Mouse (Mus musculus): ENCODE data around the gene Hlcs.

The Hlcs gene

DNA sequence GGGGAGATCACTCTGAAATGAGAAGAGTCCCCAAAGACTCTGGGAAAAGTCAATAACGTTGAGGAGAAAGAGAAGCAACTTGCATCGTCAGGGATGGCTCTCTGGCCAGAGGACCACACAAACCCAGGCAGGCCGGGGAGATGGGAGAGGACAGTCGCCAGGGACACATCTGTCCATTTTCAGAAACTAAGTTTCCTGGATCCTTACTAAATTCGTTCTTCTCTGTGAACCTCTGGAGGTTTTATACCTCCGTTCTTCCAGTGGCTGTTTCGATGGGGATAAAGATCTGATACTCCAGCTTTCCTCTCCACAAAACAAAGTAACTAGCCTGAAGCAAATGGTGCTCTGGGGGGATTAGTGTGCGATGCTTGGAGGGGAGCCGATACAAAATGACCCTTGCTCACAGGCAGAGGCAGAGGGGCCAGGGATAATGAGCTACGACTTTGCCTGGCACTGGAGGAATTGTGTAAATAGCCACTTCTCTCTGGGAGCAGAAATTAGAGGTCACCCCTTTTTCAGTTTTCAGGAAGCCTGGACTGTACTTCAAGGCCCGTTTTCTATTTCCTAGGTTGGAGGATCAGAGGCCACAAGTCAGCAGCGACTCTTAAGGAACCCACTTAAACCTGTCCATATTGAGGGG is 220.7 kb downstream of the Hlcs start:
- no peak for DNase-seq

DNA sequence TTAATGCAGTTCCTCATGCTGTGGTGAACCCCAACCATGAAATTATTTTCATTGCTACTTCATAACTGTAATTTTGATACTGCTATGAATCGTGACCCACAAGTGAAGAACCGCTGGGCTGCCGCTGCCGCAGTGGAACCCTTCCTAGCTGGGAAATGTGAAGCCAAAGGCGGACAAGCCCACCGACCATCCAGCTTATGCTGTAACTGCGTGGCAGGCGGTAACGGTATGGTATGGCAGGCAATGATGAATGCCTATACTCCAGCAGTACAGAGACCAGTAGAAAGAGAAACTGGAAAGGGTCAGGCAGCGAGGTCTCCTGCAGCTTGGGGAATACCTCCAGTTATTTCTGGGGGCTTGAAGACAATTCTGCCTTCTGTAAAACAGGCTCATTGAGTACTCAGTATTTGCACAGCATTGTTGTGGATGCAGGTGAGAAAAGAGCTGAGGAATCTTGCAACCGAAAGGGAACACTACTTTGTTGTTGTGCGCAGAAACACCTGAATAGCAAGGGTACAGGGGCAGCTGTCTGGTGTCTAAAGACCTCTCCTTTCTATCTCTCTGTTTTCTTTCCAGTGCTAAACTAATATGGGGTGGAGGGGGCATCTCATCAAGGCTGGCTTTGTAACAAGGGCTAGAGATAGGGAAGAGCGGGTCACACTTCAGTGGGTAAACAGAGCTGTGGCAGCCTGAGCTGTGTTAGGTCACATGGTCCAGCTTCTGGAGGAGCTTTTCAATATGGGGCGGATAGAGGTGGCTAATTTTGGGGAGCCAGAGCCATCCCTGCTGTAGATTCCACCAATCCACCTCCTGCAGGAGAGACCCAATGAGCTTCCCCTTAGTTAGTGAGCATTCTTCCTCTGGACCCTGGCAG is 224.3 kb downstream of the Hlcs start:
- DNase-seq = no peak

DNA sequence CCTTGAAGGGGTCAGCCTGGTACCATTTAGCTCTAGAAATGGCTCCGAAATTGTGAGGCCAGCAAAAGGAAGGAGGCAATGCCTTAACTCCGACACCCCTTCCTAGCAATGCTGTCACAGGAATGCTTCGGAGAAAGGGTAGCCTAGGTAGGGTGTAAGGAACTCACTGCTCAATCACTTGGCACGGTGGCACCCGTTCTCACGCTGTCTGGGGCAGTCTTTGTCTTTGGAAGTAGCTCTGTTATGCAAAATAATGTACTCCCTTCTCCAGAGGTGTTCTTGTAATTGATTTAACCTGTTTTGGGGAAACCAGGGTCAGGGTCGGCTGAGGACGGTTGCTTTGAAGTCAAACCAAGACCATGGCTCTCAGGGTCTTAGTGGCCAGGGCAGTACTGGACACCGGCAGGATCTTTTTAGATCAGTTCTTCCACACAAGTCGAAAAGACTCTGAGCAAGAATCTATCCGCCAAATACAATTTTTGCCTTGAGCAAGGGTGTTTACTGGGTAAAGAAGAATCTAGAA is 225.1 kb downstream of the Hlcs start:
- no peak for DNase-seq

DNA sequence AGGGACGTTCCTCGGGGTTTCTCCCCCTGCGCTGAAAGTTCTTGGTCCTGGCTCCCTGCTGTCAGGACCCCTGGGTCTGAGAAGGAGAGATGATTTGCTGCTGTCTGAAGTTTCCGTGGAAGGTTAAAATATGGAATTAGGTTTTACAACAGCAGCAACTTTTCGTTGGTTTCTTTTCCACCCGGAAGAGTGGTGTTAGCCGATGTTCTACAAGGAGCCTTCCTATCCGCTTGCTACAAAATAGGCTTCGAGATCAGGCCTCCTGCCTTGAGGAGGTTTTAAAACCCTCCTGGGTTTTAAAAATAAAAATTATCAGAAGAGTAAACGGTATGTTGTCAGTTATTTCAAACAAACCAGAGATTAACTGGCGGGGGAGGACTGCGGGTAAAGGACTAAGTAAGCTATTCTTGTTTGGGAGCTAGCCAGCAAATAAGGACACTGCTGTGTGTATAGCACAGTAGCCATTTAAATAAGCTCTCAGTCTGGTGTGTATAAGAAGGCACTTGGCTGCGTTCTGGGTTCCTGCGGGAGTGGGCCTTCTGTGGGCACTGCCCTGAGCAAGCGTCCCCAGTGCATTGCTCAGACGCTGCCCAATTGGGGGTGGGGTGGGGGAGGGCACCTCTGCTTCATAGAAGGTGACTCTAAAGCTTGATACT is 225.7 kb downstream of the Hlcs start:
- DNase-seq = no peak

DNA sequence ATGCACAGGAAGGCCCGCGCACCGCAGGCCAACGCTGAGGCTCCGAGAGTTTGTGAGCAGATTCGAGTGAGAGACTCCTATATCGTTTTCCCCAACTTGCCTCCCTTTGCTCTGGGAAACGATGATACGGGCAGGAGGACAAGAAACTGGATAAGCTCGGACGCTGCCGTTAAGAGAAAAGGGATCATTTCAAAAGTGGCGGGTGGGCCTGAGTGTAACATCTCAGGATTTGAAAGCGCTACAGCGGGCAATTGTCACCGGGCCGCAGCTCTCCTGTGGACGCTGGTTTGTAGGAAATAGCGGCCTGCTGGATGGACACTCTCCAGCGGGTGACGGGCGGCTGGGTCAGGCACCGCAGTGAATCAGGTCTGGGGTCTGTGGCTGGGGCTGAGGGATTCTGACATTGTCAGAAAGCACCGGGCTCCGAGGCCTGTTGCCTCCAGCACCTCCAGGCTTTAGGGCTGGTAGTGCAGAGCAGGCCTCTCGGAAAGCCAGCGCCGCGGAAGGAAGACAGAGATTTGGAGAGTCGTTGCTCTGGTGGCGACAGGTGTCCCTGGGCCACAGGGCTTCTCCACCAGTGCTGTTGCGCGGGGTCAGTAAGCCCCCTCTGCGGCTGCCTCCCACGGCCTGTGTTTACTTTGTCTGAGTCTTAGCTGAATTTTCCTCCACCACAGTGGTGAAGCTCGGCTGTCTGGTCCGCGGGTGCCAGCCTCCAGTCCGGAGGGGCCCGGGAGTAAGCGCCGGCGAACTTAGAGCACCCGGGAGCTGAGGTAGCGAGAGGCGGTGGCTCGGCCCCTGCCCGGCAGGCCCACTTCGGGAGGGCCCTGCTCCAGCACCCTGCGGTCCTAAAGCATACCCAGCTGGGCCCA is 226.4 kb downstream of the Hlcs start:
- peak; percentile 37 for DNase-seq

DNA sequence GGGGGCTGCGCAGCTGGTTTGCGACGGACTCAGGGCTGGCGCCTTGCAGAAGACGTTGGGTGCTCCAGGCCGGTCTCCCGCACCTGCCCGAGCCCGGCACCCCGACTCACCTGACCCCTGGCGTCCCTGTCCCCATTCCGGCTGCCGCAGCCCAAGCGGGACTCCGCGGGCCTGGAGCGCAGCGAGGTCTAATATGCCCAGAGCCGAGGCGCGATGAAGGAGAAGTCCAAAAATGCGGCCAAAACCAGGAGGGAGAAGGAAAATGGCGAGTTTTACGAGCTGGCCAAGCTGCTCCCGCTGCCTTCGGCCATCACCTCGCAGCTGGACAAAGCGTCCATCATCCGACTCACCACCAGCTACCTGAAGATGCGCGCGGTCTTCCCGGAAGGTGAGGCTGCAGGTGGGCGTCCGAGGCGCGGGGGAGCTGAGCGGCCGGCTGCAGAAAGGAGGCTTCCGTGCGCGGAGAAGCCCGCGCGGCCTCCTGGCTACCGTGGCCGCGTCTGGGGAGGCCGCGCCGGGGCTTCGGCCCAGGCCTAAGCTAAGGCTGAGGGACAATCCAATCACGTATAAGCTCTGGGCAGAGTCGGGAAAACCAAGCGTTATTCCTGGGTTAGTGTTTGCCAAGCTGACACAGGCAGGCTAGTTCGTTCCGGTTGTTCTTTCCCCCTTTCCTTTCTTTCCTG is 227.6 kb downstream of the Hlcs start:
- no peak for DNase-seq

DNA sequence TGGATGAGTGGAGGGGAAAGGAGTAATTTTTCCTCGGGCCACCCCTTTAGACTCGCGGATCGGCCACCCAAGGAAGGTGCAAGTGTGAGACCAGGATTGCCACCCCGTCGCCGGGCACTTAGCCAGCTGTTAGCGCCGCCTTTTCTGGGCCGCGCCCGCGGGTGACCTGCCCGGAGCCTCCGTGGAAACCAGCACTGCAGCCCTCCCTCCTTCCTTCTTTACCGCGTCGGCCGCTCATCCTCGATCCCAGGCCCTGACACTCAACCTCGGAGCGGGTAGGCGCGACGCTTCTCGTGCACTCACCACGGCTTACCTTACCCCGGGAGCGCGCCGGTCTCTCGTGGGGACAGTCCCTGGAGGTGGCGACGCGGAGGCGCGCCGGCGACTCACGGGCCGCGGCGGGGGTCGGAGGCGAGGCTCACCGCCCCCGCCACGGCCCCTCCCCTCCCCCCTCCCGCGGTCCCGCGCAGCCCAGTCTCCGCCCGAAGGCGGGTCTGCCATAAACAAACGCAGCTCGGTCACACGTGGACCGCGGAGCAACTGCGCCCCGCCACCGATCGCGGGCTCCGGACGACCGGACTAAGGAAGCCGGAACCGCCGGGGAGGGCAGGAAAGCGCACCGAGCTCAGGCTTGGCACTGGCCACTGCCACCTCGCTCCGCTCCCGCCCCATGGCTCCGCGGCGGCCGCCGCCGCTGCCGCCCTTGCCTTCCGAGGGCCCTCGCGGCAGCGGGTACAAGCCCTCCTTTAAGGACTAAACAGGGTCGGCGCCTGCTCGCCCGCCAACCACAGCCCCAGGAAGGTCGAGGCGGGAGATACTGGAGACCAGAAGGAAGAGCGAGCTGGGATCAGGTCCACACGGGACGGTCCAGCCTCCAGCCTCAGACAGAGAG is 228.4 kb downstream of the Hlcs start, which contains the start of gene Sim2:
Gene Sim2, plus strand, starts transcription at position 221 of the 892 bp plus-strand sequence.
- DNase-seq = peak; percentile 75

DNA sequence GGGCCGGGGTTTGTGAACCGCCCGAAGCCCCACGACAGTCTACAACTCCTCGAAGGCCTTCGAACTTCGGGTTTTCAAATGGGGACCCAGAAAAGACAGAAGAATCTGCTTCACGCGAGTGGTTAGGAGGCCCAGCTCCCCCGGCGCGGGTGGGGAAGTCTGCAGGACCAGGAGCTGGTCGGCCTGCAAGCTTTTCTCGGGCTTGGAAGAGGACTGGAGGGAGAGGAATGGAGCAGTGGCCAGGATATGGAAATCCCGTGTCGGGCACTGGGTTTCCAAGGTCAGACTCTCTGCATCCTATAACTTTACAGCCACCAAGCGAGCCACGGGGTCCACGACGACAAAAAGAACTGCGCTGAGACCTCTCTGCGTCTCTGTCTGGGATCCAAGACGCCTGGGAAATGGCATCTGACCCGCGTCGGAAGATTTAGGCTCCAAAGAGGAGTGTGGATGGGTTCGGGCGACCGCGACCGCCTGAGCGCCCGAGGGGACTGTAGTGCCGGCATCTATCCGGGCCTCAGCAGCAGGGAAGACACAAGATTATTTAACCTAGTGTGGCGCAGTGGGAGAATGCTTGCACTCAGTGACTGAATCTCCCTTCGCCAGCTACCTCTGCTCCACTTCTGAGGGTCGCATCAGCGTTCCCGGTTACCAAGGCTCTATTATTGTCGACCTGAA is 229.4 kb downstream of the Hlcs start:
- peak; percentile 32 for DNase-seq

DNA sequence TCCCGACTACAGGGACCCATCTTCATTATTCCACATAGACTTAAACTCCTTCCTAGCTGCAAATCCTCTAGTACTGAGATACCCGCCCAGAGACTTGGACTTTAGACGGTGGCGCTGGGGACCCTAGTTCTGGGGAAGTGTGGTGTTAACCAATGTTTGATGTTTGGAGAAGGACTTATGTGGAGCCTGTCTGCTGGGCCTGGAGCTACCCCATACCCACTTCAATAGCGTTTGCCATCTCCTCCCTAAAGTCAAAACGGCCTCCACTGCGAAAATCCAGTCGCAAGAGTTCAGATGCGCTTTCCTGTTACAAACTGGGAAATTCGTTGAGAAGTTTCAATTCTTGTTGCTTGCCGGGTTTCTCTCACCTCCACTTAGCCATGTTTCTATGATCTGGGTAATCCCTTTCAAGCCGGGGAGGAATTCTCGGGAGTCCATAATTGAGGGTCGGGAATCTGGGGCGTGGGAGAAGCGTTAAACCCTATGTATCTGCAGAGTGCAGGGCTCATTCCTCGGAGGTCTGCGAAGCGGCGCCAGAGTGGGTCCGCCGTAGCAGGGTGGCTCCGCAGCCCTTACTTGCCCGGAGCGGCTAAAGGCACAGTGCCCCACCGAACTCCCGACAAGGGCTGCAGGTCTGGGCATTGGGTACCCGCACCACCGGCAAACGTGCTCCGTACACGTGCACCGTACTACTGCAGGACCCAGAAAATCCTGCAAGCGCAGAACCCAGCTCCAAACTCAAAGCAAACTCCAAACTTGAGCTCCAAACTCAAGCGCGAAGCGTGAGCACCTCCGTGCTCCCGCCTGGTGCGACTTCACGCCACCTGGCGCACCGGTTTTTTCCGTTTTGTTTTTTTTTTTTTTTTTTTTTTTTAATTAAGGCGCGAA is 230.2 kb downstream of the Hlcs start:
- peak; percentile 33 for DNase-seq

DNA sequence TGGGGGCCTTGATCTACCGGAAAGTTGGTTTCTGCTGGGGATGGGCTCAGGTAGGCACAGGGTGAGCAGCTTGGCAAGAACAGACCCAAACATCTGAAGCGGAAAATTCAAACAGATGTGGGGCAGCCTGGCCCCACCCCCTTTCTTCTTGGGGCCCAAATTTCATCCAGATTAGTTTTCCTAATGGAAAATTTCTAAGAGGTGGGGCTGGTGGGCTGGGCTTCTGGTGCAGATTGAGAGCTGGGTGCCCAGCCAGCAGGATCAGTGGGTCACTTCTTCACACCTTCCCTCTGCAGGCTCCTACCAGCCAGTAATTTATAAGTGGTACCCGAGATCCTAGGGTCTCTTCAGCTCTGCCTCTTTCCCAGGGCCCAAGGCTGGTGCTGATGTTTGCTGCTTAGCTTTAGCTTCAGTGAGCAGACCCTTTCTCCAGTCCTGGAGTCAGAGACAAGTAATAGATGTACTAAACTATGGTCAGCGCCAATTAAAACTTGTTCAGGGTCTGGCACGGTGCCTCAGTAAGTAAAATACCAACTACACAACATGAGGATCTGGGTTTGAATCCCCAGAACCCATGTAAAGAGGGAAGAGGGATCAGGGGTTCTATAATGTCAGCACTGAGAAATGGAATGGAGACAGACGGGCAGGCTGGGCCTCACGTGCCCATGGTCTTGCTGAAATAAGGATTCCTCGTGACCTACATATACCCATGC is 231.2 kb downstream of the Hlcs start:
- DNase-seq = peak; percentile 33

DNA sequence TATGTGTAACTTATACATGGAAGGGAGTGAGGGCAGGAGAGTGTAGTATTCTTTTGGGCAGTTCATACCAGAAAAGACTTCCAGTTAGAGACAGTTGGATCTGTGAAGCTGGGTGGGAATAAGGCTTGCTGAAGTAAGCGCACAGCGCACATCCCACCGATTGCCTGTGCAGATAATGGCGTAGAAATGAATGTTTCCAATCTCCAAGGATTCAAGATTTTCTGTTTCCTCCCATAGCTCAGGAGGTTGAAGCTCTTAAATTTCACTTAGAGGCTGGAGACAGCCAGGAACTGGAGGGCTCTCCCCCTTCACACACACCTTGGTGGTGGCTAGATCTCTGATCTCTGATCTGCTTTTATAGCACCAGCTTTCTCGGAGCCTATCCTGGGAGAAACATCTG is 231.8 kb downstream of the Hlcs start:
- DNase-seq = no peak

DNA sequence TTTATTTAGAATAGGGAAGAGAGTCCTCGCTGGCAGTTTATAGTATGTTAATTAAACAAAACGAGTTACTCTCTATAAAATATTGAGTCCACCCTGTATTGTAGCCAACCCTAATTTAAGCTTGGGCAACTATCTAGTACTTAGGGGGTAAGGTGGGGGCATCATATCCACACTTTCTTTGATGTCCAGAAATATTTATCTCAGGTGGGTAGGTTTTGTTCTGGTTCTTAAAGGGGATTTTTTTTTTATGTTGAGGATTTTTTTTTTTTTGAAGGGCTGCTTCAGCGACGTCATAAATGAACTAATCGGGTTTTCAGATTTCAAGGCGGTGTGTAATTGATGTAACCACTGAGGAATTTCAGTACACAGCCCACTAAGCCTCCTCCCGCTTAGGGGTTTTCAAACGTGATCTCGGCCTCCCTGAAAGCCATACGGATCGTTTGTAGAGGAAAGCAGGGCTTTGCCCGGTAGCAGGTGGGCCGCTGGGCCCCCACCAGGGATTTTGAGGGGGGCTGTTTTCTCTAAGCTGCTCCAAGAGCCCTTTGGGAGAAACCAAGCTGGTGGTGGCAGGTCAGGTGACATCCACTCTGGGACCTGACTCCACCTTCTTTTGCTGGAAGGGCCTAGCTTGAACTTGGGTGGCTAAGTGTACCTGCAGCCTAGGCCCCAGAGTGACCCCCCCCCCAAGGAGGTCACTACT is 233.4 kb downstream of the Hlcs start:
- peak; percentile 20 for DNase-seq

DNA sequence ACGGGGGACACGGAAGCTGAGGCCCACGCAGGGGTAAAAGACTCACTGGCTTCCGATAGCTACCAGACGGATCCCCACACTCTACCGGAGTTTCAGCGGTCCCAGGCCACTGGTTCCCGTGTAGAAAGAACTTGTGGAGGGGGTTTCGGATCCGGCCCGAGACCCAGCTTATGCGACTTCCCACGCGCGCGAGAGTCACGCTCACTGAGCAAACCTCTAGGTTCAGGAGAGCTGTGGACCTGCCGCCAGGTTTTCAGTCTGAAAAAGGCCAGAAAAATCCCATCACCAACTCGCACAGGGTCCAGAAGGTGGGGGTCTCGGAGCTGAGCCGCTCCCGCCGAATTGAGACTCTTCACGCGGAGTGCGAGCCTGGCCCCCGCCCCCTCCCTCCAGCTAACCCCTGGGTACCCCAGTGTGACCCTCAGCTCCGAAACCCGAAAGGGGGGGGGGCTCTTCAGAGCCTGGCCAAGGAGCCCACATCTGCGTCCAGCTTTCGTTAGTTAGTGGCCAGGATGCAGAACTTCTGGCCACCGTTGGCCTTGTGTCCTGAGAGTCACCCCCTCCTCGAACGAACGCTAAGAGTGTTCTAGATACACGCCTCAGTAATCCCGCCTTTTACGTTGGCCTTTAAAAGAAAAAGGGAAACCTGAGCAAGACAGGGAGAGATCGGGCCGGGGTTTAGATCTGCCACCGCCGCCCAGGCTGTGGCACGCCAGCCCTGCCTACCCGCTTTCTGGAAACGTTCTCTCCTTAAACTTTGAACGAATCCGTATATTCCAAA is 234.1 kb downstream of the Hlcs start:
- peak; percentile 29 for DNase-seq

Data from kidney, postnatal 10 days (tissue).